Mouse (Mus musculus) thymus, adult 2 months (tissue): ENCODE results near the gene Btbd35f3. TPM values are rescaled to one million over a fixed set of nuclear protein-coding genes. Genes with fewer than 3 reads are reported as not detected.
"Not testable (repeated sequence)": the region's sequence is repeated elsewhere in the genome, so short reads cannot be mapped to it uniquely, and the experiment has no call there.

ENCODE experiments used
- DNase-seq: peaks from one replicate; pipeline ENCODE4 v3.0.0; 2021
- H3K27ac ChIP-seq: fragments of 200-500 bp; 2 replicates; pipeline ENCODE4 v1.5.1; 2012; ENCODE audit warnings: low read length, control low read depth; ENCODE audit not compliant: control insufficient read depth, insufficient read depth
- H3K27me3 ChIP-seq: fragments of 200-500 bp; 2 replicates; pipeline ENCODE4 v1.6.1; 2012; ENCODE audit warnings: mild to moderate bottlenecking, low read length, moderate library complexity, mixed read lengths; ENCODE audit not compliant: control insufficient read depth, insufficient read depth
- H3K36me3 ChIP-seq: fragments of 200-500 bp; 2 replicates; pipeline ENCODE4 v1.6.1; 2012; ENCODE audit warnings: mild to moderate bottlenecking, low read length, moderate library complexity; ENCODE audit not compliant: control insufficient read depth, insufficient read depth
- H3K4me1 ChIP-seq: fragments of 200-500 bp; replicated peaks from 2 replicates; pipeline ENCODE4 v1.6.1; 2012; ENCODE audit warnings: low read length; ENCODE audit not compliant: control insufficient read depth, insufficient read depth
- H3K4me3 ChIP-seq: fragments of 200-500 bp; 2 replicates; pipeline ENCODE4 v1.5.1; 2012; ENCODE audit warnings: mild to moderate bottlenecking, low read length, control low read depth, moderate library complexity; ENCODE audit not compliant: control insufficient read depth, insufficient read depth
- WGBS: fragments of 180-500 bp; shearing (Covaris S2); methylation state at CpG from one replicate; pipeline ENCODE4 v1.1.7; 2018; 5-methylcytosine and 5-hydroxymethylcytosine counted together
- polyA plus RNA-seq: library from polyadenylated mRNA; depleted of rRNA; stranded (reverse); fragments of >200 nt; gene quantifications from 2 replicates; pipeline ENCODE4 v1.2.3, GENCODE M21; 2012; rRNA removed

The Btbd35f3 gene
- not detected in 2 replicates for polyA plus RNA-seq

- no CpG with 5 or more reads among the region's 3 CpGs for WGBS
- H3K4me3 ChIP-seq, H3K4me1 ChIP-seq, H3K27ac ChIP-seq, H3K27me3 ChIP-seq, DNase-seq, H3K36me3 ChIP-seq: not testable (repeated sequence)
These were observed at the start of gene Btbd35f3 for GRCm38 (mm10) chrX:4037374-4037773. Gene Btbd35f3, plus strand, starts transcription at chrX:4037674.

Other genes starting within 250 kb of the Btbd35f3 start
- gene Btbd35f16, start 80.7 kb upstream of the Btbd35f3 start, polyA plus RNA-seq, result not detected in 2 replicates
- not detected in 2 replicates for gene Btbd35f28, start 158.9 kb downstream of the Btbd35f3 start, polyA plus RNA-seq